Mouse (Mus musculus) heart, postnatal 0 days (tissue): ENCODE data around the gene Stat3.

Experiments
- CTCF ChIP-seq: IDR thresholded peaks from 2 replicates; pipeline ENCODE4 v1.5.1; 2016; ENCODE audit warnings: antibody characterized with exemption, control low read depth, low read depth
- EP300 ChIP-seq: IDR thresholded peaks from 2 replicates; pipeline ENCODE4 v1.6.1; 2016; ENCODE audit warnings: antibody characterized with exemption, low read depth

GRCm38 (mm10) chr11:100898441-100899199 lies 40.7 kb downstream of the Stat3 start:
- no peak for TF ChIP-seq EP300
- TF ChIP-seq CTCF, result no peak
